Mouse (Mus musculus): Measurements from ENCODE around the gene Polq.

GRCm38 (mm10) chr16:37031996-37032395 is 20.4 kb downstream of the Polq start:
- no peak for TF ChIP-seq CTCF (IDR thresholded peaks at IDR 0.05)
- no peak for TF ChIP-seq EP300 (IDR thresholded peaks at IDR 0.05)

Measured in lung, postnatal 0 days (tissue).